Mouse (Mus musculus) stomach, postnatal 0 days (tissue): ENCODE results near the gene Commd1.

Experiments used
- CTCF ChIP-seq: IDR thresholded peaks from 2 replicates; pipeline ENCODE4 v1.5.1; 2016; ENCODE audit warnings: antibody characterized with exemption, low read depth, mild to moderate bottlenecking, moderate library complexity
- EP300 ChIP-seq: optimal IDR thresholded peaks from 2 replicates; pipeline ENCODE3; 2016; ENCODE audit warnings: antibody characterized with exemption

GRCm38 (mm10) chr11:23020116-23020770, 38.1 kb upstream of the Commd1 start:
- no peak for TF ChIP-seq CTCF
- TF ChIP-seq EP300 = no peak
